ENCODE assay signal across 13 mouse cellular contexts in genomic region chr1:77947894-77948293, GRCm38 (mm10).
"Had no signal": no experiment of that assay in that cellular context is flagged by ENCODE, and none has a peak within 500 bp of the region (broad histone marks: within the 10 kb centered on the region; RNA-seq: fewer than 3 reads in every experiment).

No protein-coding gene starts in this region.

- H3K27ac ChIP-seq: limb, embryonic 12.5 days; liver, embryonic 13.5 days; lung, embryonic 15.5 days; midbrain, embryonic 12.5 days; neural tube, embryonic 12.5 days; stomach, postnatal 0 days had no signal

- H3K36me3 ChIP-seq: limb, embryonic 12.5 days; liver, embryonic 13.5 days; lung, embryonic 15.5 days; midbrain, embryonic 12.5 days; neural tube, embryonic 12.5 days had no signal

- H3K27me3 ChIP-seq: liver, embryonic 13.5 days; neural tube, embryonic 12.5 days had no signal

- H3K9me3 ChIP-seq: limb, embryonic 12.5 days; liver, embryonic 13.5 days; lung, embryonic 15.5 days; midbrain, embryonic 12.5 days; neural tube, embryonic 12.5 days had no signal

- H3K4me1 ChIP-seq: liver, embryonic 13.5 days; lung, embryonic 15.5 days; neural tube, embryonic 12.5 days had no signal

- DNase-seq: kidney, postnatal 36 days; layer of hippocampus, adult 9-11 months; layer of hippocampus, postnatal 36 days; liver; liver, embryonic 13.5 days; liver, postnatal 0 days; thymus, adult 18-20 months; thymus, postnatal 14 days had no signal

- H3K4me3 ChIP-seq: limb, embryonic 12.5 days; liver, embryonic 13.5 days; lung, embryonic 15.5 days; midbrain, embryonic 12.5 days; neural tube, embryonic 12.5 days had no signal
